In genomic region chr15:98510438-98511385, GRCm38 (mm10) we compare ENCODE assay signal across 1 mouse cellular context.
TF ChIP-seq lines count a peak whose summit lies in the region.

No protein-coding gene starts in this region.

TF ChIP-seq in C2C12, 6 proteins besides CTCF, POLR2A, EP300 and RAD21 (continued from another document):
- TF ChIP-seq MAX (IDR thresholded peaks at IDR 0.05) (no peak), FOSL1 (IDR thresholded peaks at IDR 0.05; ENCODE audit: insufficient read depth, low read length, poor library complexity, severe bottlenecking) (no peak), CEBPB (IDR thresholded peaks at IDR 0.05; ENCODE audit: low read depth) (no peak), USF1 (IDR thresholded peaks at IDR 0.05; ENCODE audit: low read depth) (no peak)
